Mouse (Mus musculus): ENCODE data around the gene Glis3. TPM values are rescaled to one million over a fixed set of nuclear protein-coding genes. Genes with fewer than 3 reads are reported as not detected.
A peak's percentile ranks its signal among the peaks of the same experiment; 100 is the strongest.

Gene Glis3
- polyA plus RNA-seq, 1 experiment from 2014 or later, result 0.85 TPM

GRCm38 (mm10) chr19:28566554-28566953, 113.3 kb downstream of the Glis3 start:
- no peaks in the 10 kb centered on the region for H3K36me3 ChIP-seq (ENCODE audit: control insufficient read depth, insufficient read depth, low read length)
- H3K4me2 ChIP-seq (replicated peaks; ENCODE audit: low read depth), result no peak overlapping the region
- no peak overlapping the region for H3K9ac ChIP-seq (ENCODE audit: low read length)
- no peak overlapping the region for H3K4me3 ChIP-seq (ENCODE audit: low read depth, low read length)
- H3K9me3 ChIP-seq (ENCODE audit: control insufficient read depth, low read length), result no peaks in the 10 kb centered on the region
- no peak overlapping the region for H3K27ac ChIP-seq (replicated peaks)
- ATAC-seq (ENCODE audit: low FRiP score, low TSS enrichment) (no peak), DNase-seq (ENCODE audit: low spot score) (no peak)
- TF ChIP-seq CTCF (IDR thresholded peaks at IDR 0.05; ENCODE audit: low read depth) (no peak), EP300 (optimal IDR thresholded peaks at IDR 0.05) (no peak)
- H3K27me3 ChIP-seq (ENCODE audit: control insufficient read depth, insufficient read depth, low read length), result no peaks in the 10 kb centered on the region
- no peaks in the 10 kb centered on the region for H3K4me1 ChIP-seq (replicated peaks; ENCODE audit: control insufficient read depth, insufficient read depth)
- 64% methylated on average over 2 of the region's 2 CpGs for WGBS

DNA sequence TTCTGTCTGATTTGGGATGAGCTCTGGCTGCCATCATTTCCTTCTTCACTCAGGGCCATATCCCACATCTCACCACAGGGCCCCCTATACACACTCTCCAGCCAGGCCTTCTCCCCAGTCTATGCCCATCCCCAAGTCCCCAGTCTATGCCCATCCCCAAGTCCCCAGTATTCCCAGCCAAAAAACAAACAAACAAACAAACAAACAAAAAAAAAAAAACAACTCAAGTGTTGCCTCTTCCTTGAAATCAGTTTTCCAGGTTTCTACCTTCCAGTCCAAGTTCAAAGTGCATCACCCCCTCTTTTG, 118.2 kb downstream of the Glis3 start:
- no peak for ATAC-seq (ENCODE audit: low FRiP score, low TSS enrichment)
- no peaks in the 10 kb centered on the region for H3K9me3 ChIP-seq (ENCODE audit: control insufficient read depth, low read length)
- no peak for TF ChIP-seq EP300 (optimal IDR thresholded peaks at IDR 0.05)
- no peak for TF ChIP-seq CTCF (IDR thresholded peaks at IDR 0.05; ENCODE audit: low read depth)

DNA sequence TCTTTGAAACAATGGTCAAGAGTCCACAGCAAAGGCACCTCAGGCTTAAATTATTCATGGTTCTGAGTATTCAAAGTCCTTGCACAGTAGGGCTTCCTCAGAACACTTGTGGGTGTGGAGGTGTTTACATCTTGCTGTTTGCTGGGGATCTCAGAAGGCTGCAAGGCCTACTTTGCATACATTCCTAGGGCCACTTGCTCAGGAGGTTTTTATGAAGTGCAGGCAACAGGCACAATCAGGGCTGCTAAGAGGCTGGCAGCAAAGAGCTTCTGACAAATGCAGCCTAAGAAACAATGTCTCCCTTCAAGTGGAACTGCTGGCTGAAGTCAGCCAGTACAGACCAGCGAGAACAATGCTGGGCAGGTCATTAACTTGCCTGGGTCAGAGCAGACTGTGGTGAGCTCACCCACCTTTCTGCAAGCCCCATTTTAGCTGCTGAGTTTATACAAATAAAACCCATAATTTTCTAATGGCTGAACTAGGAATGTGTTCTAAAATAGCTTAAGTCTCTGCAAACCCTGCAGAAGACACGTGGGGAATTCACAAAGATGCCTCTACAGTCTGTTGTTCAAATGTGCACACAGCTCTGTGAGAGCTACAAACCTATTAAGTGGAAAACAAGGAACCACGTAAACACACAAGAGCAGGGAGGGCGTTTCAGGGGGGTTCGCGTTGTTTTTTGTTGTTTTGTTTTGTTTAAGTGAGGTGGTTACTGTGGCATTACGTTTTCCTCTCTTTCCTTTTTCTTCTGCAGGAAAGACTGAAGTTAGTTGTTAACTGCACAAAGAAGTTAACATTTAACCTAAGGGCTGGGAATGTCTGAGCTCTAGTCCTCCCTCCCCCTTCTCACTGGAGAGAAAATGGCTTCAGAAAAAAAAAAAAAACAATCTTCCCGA, 118.8 kb downstream of the Glis3 start:
- H3K36me3 ChIP-seq (ENCODE audit: control insufficient read depth, insufficient read depth, low read length), result no peaks in the 10 kb centered on the region
- no peak overlapping the region for H3K4me2 ChIP-seq (replicated peaks; ENCODE audit: low read depth)
- ATAC-seq (ENCODE audit: low FRiP score, low TSS enrichment) (peak; percentile 38; the same call in 1 of the 2 replicates), DNase-seq (ENCODE audit: low spot score) (no peak)
- no peaks in the 10 kb centered on the region for H3K9me3 ChIP-seq (ENCODE audit: control insufficient read depth, low read length)
- H3K9ac ChIP-seq (ENCODE audit: low read length), result no peak overlapping the region
- TF ChIP-seq CTCF (IDR thresholded peaks at IDR 0.05; ENCODE audit: low read depth) (no peak), EP300 (optimal IDR thresholded peaks at IDR 0.05) (no peak)
- H3K4me1 ChIP-seq (replicated peaks; ENCODE audit: control insufficient read depth, insufficient read depth), result 0 out of 2 replicates have a peak, but pooled peaks cover 4% of the 10 kb centered on the region
- 43% methylated on average over 8 of the region's 8 CpGs for WGBS
- no peak overlapping the region for H3K27ac ChIP-seq (replicated peaks)
- H3K27me3 ChIP-seq (ENCODE audit: control insufficient read depth, insufficient read depth, low read length), result no peaks in the 10 kb centered on the region
- no peak overlapping the region for H3K4me3 ChIP-seq (ENCODE audit: low read depth, low read length)

More for the DNA sequence above, 118.2 kb downstream of the Glis3 start:
- H3K9ac ChIP-seq (ENCODE audit: low read length), result no peak overlapping the region
- no peak overlapping the region for H3K27ac ChIP-seq (replicated peaks)
- H3K4me3 ChIP-seq (ENCODE audit: low read depth, low read length), result no peak overlapping the region
- no peaks in the 10 kb centered on the region for H3K27me3 ChIP-seq (ENCODE audit: control insufficient read depth, insufficient read depth, low read length)
- no peak overlapping the region for H3K4me2 ChIP-seq (replicated peaks; ENCODE audit: low read depth)
- 0 out of 2 replicates have a peak, but pooled peaks cover 4% of the 10 kb centered on the region for H3K4me1 ChIP-seq (replicated peaks; ENCODE audit: control insufficient read depth, insufficient read depth)
- no peaks in the 10 kb centered on the region for H3K36me3 ChIP-seq (ENCODE audit: control insufficient read depth, insufficient read depth, low read length)
- no peak for DNase-seq (ENCODE audit: low spot score)

- no peak overlapping the region for H3K9ac ChIP-seq (ENCODE audit: low read length)
- H3K4me3 ChIP-seq (ENCODE audit: low read depth, low read length), result no peak overlapping the region
- ATAC-seq (ENCODE audit: low FRiP score, low TSS enrichment), result no peak
- no peak for DNase-seq (ENCODE audit: low spot score)
- 47% methylated on average over 7 of the region's 7 CpGs for WGBS
- no peak overlapping the region for H3K4me2 ChIP-seq (replicated peaks; ENCODE audit: low read depth)
- no peaks in the 10 kb centered on the region for H3K27me3 ChIP-seq (ENCODE audit: control insufficient read depth, insufficient read depth, low read length)
- H3K9me3 ChIP-seq (ENCODE audit: control insufficient read depth, low read length), result no peaks in the 10 kb centered on the region
- H3K4me1 ChIP-seq (replicated peaks; ENCODE audit: control insufficient read depth, insufficient read depth), result 0 out of 2 replicates have a peak, but pooled peaks cover 4% of the 10 kb centered on the region
- H3K27ac ChIP-seq (replicated peaks), result no peak overlapping the region
- TF ChIP-seq EP300 (optimal IDR thresholded peaks at IDR 0.05), result no peak
- no peak for TF ChIP-seq CTCF (IDR thresholded peaks at IDR 0.05; ENCODE audit: low read depth)
- H3K36me3 ChIP-seq (ENCODE audit: control insufficient read depth, insufficient read depth, low read length), result no peaks in the 10 kb centered on the region
These were observed 120.0 kb downstream of the Glis3 start for GRCm38 (mm10) chr19:28559836-28560235.

- Histone ChIP-seq H3K4me1 (replicated peaks; ENCODE audit: control insufficient read depth, insufficient read depth) (0 out of 2 replicates have a peak, but pooled peaks cover 4% of the 10 kb centered on the region), H3K36me3 (ENCODE audit: control insufficient read depth, insufficient read depth, low read length) (no peaks in the 10 kb centered on the region), H3K4me3 (ENCODE audit: low read depth, low read length) (no peak overlapping the region), H3K9me3 (ENCODE audit: control insufficient read depth, low read length) (no peaks in the 10 kb centered on the region), H3K27me3 (ENCODE audit: control insufficient read depth, insufficient read depth, low read length) (no peaks in the 10 kb centered on the region), H3K9ac (ENCODE audit: low read length) (no peak overlapping the region), H3K4me2 (replicated peaks; ENCODE audit: low read depth) (no peak overlapping the region), H3K27ac (replicated peaks) (no peak overlapping the region)
- no peak for DNase-seq (ENCODE audit: low spot score)
- TF ChIP-seq EP300 (optimal IDR thresholded peaks at IDR 0.05) (no peak), CTCF (IDR thresholded peaks at IDR 0.05; ENCODE audit: low read depth) (no peak)
- no peak for ATAC-seq (ENCODE audit: low FRiP score, low TSS enrichment)
- WGBS, result 59% methylated on average over 10 of the region's 10 CpGs
These were observed 120.5 kb downstream of the Glis3 start for GRCm38 (mm10) chr19:28559400-28559799.

DNA sequence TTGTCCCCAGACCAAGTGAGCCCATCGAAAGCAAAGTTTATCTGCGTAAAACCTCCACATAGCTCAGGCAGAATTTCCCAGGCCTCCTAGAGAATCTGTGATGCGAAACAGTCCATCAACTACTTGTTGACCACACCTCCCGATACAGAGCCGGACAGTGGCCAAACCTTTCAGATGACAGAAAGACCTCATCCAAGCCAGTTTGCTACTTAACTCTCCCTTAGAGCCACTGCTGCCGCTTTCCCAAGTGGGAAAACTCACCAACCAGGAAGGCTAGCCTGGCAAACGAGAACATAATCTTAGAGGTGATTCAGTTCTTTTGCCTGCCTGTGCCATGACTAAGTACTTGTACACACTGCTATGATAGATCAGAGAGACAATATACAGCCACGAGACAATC, 121.2 kb downstream of the Glis3 start:
- Histone ChIP-seq H3K4me2 (replicated peaks; ENCODE audit: low read depth) (no peak overlapping the region), H3K27ac (replicated peaks) (peak overlapping the region; percentile 49; the same call in 1 of the 2 replicates), H3K36me3 (ENCODE audit: control insufficient read depth, insufficient read depth, low read length) (no peaks in the 10 kb centered on the region), H3K9me3 (ENCODE audit: control insufficient read depth, low read length) (no peaks in the 10 kb centered on the region), H3K4me1 (replicated peaks; ENCODE audit: control insufficient read depth, insufficient read depth) (0 out of 2 replicates have a peak, but pooled peaks cover 4% of the 10 kb centered on the region), H3K4me3 (ENCODE audit: low read depth, low read length) (no peak overlapping the region), H3K27me3 (ENCODE audit: control insufficient read depth, insufficient read depth, low read length) (no peaks in the 10 kb centered on the region), H3K9ac (ENCODE audit: low read length) (no peak overlapping the region)
- no peak for DNase-seq (ENCODE audit: low spot score)
- ATAC-seq (ENCODE audit: low FRiP score, low TSS enrichment), result no peak
- no peak for TF ChIP-seq EP300 (optimal IDR thresholded peaks at IDR 0.05)
- TF ChIP-seq CTCF (IDR thresholded peaks at IDR 0.05; ENCODE audit: low read depth), result no peak
- WGBS, result 59% methylated on average over 8 of the region's 8 CpGs

Measured in stomach, postnatal 0 days (tissue).